Mouse (Mus musculus) spleen, postnatal 36 days (tissue): ENCODE measurements at regions not wholly inside any gene's neighbourhood (a gene's known extent, or its start where the extent isn't known, plus 50 kb on each side); places are given as distances from the start of the nearest gene placed in this dataset.

ENCODE experiments used
- DNase-seq, 2 experiments: peaks; one replicate each; pipeline ENCODE4 v3.0.0; 2022; ENCODE audit warnings: low spot score in 2 of 2, mixed read lengths in 1 of 2

DNA sequence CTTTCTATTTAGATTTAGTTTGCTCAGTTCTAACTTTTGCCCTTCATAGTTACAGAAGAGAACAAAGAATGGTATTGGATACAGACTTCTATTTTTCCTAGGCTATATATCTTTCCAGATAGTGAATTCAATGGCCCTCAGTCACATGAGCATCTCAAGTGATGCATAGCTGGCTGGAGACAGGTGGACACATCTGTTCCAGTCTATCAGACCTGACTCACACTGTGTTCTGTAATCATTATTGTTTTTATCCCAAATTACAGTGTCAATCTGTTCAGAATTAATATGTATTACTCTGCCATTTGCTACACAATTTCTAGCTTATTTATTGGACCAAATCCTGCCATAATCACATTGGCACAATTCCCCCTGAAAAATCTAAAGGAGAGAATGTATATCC, 298.0 kb upstream of the Foxg1 start:
- DNase-seq, result no peak

DNA sequence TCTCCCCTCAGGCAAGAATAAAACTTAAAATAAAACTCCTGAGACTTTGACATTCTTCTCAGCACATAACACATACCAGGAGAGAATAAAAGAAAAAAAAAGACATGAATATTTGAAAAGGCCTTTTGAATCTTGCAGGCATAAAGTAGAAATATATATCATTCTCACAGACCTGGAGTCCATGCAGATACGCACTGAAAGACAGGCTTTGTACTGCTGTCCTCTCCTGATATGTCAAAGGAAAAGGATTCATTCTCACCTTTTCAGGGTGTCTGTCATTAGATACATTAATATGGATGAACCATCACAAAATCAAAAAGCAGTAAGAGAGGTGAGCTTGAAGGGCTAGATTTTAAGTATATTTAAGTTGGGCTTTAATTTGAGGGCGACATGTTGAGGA, 296.4 kb upstream of the Foxg1 start:
- DNase-seq, result no peak

DNA sequence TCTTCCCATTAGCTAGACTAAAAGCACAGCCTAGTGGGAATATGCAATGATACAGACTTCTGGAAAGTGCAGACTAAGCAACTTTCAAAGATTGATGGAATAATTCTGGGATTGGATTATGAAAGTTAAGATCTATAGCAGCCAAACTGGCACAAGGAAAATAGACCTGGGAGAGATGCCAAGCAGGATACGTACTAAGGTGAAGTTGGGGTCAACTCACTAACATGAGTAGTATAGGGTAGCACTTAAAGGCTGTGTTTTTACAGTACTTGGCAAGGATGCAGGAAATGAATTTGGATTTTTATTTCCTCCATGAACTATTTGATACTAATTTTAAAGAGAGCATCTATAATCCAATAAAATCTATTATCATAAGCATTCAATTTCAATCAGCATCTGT, 292.3 kb upstream of the Foxg1 start:
- DNase-seq, result no peak

DNA sequence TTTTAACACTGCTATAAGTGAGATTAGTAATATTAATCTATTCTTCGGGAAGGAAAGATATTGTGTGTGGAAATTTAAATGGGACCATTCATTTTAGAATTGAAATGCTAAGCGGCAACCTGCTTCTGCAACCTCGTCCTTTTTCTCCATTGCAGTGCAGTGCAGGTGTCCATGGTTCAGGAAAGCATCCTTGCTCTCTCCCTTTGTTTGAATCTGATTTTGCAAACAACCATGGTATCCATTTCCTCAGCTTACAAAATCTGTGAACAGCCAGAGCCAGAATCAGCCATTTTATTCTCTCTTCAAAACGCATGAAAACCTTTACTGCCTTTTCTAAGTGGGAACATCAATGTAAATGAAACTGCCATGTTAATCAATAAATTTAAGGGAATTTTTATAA, 276.5 kb upstream of the Foxg1 start:
- no peak for DNase-seq

DNA sequence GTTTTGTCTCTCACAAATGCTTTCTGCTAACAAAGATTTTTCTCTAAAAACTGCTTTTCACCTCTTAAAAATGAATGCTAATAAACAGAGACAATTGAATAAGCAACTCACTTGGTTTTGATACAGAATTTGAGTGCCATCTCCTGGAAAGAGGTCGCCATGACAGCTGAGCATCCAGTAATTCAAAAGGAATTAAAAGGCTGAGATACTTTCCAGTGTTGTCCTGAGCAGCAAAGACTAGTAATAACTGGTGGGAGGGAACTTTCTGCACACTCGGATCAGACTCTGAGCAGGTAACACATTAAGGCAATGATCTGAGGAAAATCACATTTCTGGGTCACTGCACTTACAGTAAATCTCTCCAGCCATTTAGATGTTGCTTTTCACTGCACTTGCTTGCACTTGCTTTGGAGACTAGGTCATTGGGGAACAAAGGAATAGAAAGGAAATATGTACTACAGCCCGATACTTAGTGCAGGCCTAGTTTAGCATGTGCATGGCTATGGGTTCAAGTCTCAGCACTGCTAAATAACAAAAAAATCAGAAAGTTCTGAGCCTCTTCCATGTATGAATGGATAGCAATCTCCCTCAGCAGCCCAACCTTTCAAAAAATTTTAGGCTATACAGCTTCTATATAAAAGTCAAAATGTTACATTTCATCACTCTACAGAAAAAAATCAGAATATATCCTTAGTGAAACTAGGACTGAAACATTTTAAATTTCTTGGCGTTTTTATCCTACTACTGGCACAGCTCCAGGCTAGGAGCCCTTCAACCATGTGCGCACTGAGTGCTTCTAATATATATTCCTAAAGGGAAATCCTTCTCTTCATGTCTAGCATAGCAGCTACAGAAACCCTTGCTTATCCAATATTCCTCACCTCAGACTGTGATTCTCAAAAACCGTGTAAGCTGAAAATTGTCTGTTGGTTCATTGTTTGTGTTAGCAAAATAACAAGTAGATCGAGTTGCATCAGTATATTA, 275.8 kb upstream of the Foxg1 start:
- no peak for DNase-seq

DNA sequence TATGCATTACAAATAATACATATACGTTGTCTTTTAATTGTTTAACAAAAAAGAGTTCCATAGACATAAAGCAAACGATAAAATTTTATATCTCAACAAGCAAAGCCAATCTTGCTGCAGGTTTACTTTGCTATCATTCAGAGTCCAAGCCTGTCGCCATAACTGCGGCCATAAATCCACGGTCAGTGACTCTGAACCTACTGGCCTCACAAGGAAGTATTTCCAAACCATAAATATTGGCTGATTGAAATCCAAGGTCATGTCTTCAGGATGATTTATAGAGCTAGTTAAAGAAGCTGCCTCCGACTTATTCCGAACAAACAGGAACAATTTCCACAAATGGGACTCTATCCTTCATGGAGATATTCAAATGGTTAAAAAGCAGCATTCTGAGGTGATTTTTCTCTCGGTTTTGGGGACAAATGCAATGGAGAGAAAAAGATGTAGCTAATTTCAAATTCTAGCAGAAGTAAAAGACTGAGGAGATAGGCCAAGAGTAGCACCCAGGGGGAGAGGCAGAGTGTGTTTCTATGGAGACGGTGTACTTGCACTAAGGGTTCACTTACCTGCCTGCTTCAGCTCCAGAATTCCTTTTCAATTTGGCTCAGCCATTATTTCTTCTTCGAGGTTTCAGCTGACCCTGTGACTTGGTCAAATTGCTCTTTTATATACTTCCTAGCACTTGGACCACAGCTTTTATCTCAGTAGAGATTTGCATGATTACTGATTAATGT, 274.9 kb upstream of the Foxg1 start:
- DNase-seq, result no peak

DNA sequence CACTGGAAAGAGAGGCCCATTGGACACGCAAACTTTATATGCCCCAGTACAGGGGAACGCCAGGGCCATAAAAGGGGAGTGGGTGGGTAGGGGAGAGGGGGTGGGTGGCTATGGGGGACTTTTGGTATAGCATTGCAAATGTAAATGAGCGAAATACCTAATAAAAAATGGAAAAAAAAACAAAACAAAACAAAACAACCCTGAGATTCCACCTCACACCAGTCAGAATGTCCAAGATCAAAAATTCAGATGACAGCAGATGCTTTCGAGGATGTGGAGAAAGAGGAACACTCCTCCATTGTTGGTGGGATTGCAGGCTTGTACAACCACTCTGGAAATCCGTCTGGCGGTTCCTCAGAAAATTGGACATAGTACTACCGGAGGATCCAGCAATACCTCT, 251.4 kb upstream of the Foxg1 start:
- peak in 1 of 2 experiments; percentile 6 for DNase-seq

DNA sequence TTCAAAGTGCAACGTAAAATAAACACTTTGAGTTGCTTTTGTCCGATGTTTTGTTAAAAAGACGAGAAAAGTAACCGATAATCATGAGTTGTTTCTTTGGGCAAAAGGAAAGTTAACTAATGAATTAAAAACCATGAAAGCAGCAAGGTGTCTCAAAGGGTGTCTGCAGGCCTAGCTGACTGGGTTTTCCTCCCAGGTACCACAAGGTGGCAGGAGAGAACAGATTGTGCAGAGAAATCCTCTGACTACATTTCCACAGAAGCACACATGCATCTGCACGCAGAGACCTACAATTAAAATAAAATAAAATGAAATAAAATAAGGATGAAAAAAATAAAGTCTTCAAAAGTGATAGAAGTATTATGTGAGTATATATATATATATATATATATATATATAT, 212.4 kb upstream of the Foxg1 start:
- DNase-seq, result no peak

DNA sequence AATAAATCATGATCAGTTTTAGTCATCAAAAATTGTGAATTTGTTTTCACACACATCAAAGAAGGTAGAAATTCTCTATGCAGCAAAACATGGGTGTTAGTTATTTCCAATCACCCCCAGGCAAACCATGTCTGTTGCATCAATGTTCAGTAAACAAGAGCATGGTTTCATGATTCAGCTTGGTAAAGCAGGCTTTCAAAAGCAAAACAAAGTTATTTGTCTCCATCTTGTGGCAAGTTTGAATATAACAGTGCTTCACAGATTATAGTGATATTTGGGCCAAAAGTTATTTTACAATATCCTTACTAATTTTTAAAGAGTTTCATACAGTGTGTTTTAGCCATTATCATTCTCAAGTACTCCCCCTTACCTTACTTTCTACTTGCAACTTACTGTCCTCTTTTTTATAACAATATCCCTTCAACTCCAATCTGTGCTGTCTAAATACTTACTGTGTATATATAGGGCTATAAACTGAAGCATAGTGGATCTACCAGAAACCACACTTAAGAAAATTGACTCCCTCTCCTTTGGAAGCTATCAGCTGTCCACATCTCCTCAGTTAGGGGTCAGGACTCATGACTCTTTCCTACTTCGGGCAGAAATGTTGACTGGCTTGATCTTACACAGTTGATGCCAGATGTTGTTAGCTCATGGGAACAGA, 211.3 kb upstream of the Foxg1 start:
- no peak for DNase-seq

DNA sequence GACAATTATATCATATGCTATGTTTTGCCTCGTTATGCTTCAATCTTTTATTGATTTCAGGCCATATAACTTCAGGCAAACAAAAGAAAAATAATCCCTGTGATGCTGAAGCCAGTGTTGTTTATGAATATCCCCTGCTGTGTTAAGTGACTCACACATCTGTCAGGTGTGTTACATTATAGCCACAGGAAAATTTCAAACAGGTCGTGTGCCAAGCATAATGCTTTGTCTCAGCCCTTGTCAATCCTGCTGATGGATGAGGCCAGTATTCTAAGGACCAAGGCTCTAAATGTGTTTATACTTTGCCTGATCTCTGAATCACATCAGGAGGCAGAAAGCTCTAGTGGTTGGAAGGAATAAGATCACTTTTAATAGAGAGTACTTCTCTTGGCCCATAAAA, 191.1 kb upstream of the Foxg1 start:
- DNase-seq, result no peak

DNA sequence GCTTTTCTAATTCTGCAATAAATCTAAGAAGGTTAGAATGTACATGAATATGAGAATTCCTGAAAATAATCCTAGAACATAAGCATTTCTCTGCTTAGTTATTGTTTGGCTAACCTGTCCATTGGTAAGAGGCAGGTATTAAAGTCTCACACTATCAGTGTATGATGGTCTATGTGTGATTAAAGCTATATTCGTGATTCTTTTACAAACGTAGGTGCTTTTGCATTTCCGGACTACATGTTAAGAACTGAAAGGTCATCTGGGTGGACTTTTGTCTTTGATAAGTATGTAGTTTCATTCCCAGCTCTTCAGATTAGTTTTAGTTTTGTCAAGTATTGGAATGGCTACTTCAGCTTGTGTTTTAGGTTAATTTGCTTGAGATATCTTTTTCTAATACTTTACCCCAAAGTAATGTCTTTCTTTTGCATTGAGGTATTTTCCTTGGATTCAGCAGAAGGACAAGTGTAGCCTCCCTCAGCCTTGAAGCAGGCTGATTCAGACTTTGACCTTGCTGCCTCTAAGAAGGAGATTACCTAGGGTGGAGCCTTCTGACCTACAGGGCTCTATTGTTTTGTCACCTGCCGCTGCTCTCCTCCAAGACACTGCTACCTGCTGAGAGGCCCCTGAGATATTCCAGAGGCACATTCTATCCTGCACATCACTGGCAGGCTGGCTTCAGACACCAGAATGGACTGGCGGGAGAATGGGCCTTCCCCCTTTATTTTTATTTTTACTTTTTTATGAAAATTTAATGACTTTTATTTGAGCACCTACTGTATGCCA, 148.7 kb upstream of the Foxg1 start:
- no peak for DNase-seq
